Mouse (Mus musculus) central nervous system, embryonic 18 days (tissue): ENCODE data around the gene Plekhb2. TPM values are rescaled to one million over a fixed set of nuclear protein-coding genes. Genes with fewer than 3 reads are reported as not detected.

ENCODE experiments used
- polyA plus RNA-seq: library from polyadenylated mRNA; depleted of rRNA; stranded (reverse); fragments of >200 nt; gene quantifications from 2 replicates; pipeline ENCODE4 v1.2.3, GENCODE M21; 2012; rRNA removed

Gene Plekhb2
- polyA plus RNA-seq, result 52.0 and 55.5 TPM in 2 replicates

GRCm38 (mm10) chr1:34849745-34850342 is at the start of gene Plekhb2:
Plekhb2 (plus strand) TSS chr1:34849976.

GRCm38 (mm10) chr1:34842887-34843618 is 6.7 kb upstream of the Plekhb2 start, which contains the start of gene Fam168b:
Fam168b (minus strand) TSS chr1:34843065.

Other genes with a start within 250 kb of the Plekhb2 start
- gene Fam168b, start 6.9 kb upstream of the Plekhb2 start, polyA plus RNA-seq, result 240 and 289 TPM in 2 replicates